Mouse (Mus musculus) limb, embryonic 10.5 days (tissue): ENCODE data around the gene Cd164. TPM values are rescaled to one million over a fixed set of nuclear protein-coding genes. Genes with fewer than 3 reads are reported as not detected.

ENCODE experiments used
- DNase-seq: peaks from one replicate; pipeline ENCODE4 v3.0.0-alpha.2; 2017; ENCODE audit warnings: low spot score
- H3K27ac ChIP-seq: fragments of 300-500 bp; sonication (generic); 2 replicates; pipeline ENCODE4 v1.5.1; 2016; ENCODE audit warnings: mild to moderate bottlenecking
- H3K27me3 ChIP-seq: fragments of 300-500 bp; sonication (generic); 2 replicates; pipeline ENCODE4 v1.6.1; 2016; ENCODE audit warnings: low read depth, mild to moderate bottlenecking; ENCODE audit not compliant: poor library complexity, severe bottlenecking
- H3K36me3 ChIP-seq: fragments of 300-500 bp; sonication (generic); 2 replicates; pipeline ENCODE4 v1.6.1; 2016; ENCODE audit warnings: mild to moderate bottlenecking, moderate library complexity
- H3K4me1 ChIP-seq: fragments of 300-500 bp; sonication (generic); 2 replicates; pipeline ENCODE4 v1.6.1; 2016
- H3K4me3 ChIP-seq: fragments of 300-500 bp; sonication (generic); 2 replicates; pipeline ENCODE4 v1.5.1; 2016; ENCODE audit warnings: mild to moderate bottlenecking, moderate library complexity
- H3K9me3 ChIP-seq: fragments of 300-500 bp; sonication (generic); replicated peaks from 2 replicates; pipeline ENCODE4 v1.6.1; 2016; ENCODE audit warnings: mild to moderate bottlenecking
- WGBS: fragments of 180-500 bp; shearing (Covaris S2); methylation state at CpG from one replicate; pipeline ENCODE4 v1.1.7; 2016; 5-methylcytosine and 5-hydroxymethylcytosine counted together
- polyA plus RNA-seq: library from polyadenylated mRNA; unstranded; fragments of >200 nt; fragmentation: Nextera tagmentation; extraction: Ambion mirVana; gene quantifications from 2 replicates; pipeline ENCODE4 v1.2.1, GENCODE M21; 2016

Cd164 gene
- polyA plus RNA-seq, 1 experiment from 2014 or later, result 146 TPM

- H3K27ac ChIP-seq, result no peak overlapping the region
- H3K36me3 ChIP-seq, result no peaks in the 10 kb centered on the region
- H3K27me3 ChIP-seq, result no peaks in the 10 kb centered on the region
- H3K4me1 ChIP-seq, result no peaks in the 10 kb centered on the region
- no peak overlapping the region for H3K4me3 ChIP-seq
- DNase-seq, result no peak
- no peaks in the 10 kb centered on the region for H3K9me3 ChIP-seq
Measured at GRCm38 (mm10) chr10:41514921-41515320, 4.3 kb upstream of the Cd164 start.

- DNase-seq, result no peak
- peak overlapping the region; percentile 100 for H3K27ac ChIP-seq
- WGBS, result under 1% methylated on average over 23 of the region's 23 CpGs
- H3K27me3 ChIP-seq, result no peaks in the 10 kb centered on the region
- peak overlapping the region; percentile 97 for H3K4me3 ChIP-seq
- H3K9me3 ChIP-seq, result no peaks in the 10 kb centered on the region
- peaks cover 28% of the 10 kb centered on the region for H3K4me1 ChIP-seq
- H3K36me3 ChIP-seq, result peaks cover 11% of the 10 kb centered on the region
Measured at GRCm38 (mm10) chr10:41518508-41518980, 670 bp upstream of the Cd164 start.

GRCm38 (mm10) chr10:41519640-41520409 is 611 bp downstream of the Cd164 start:
- Histone ChIP-seq H3K4me3 (peak overlapping the region; percentile 97), H3K27ac (peak overlapping the region; percentile 100), H3K4me1 (peaks cover 29% of the 10 kb centered on the region), H3K36me3 (peaks cover 24% of the 10 kb centered on the region), H3K27me3 (no peaks in the 10 kb centered on the region), H3K9me3 (no peaks in the 10 kb centered on the region)
- under 1% methylated on average over 65 of the region's 65 CpGs for WGBS
- DNase-seq, result no peak

- 7% methylated on average over 5 of the region's 5 CpGs for WGBS
- no peaks in the 10 kb centered on the region for H3K27me3 ChIP-seq
- H3K27ac ChIP-seq, result peak overlapping the region; percentile 100
- peak overlapping the region; percentile 97 for H3K4me3 ChIP-seq
- peaks cover 29% of the 10 kb centered on the region for H3K4me1 ChIP-seq
- no peak for DNase-seq
- peaks cover 29% of the 10 kb centered on the region for H3K36me3 ChIP-seq
- no peaks in the 10 kb centered on the region for H3K9me3 ChIP-seq
Measured at GRCm38 (mm10) chr10:41520410-41520673, 1.1 kb downstream of the Cd164 start.

GRCm38 (mm10) chr10:41523386-41523785 is 4.2 kb downstream of the Cd164 start:
- H3K9me3 ChIP-seq, result no peaks in the 10 kb centered on the region
- no peak for DNase-seq
- H3K4me1 ChIP-seq, result peaks cover 29% of the 10 kb centered on the region
- no peaks in the 10 kb centered on the region for H3K27me3 ChIP-seq
- H3K4me3 ChIP-seq, result no peak overlapping the region
- no peak overlapping the region for H3K27ac ChIP-seq
- WGBS, result 87% methylated on average over 3 of the region's 3 CpGs
- peaks cover 58% of the 10 kb centered on the region for H3K36me3 ChIP-seq

- no peak overlapping the region for H3K27ac ChIP-seq
- H3K36me3 ChIP-seq, result peaks cover 81% of the 10 kb centered on the region
- H3K4me3 ChIP-seq, result no peak overlapping the region
- H3K27me3 ChIP-seq, result no peaks in the 10 kb centered on the region
- peaks cover 28% of the 10 kb centered on the region for H3K4me1 ChIP-seq
- DNase-seq, result no peak
- H3K9me3 ChIP-seq, result no peaks in the 10 kb centered on the region
- WGBS, result 91% methylated on average over 1 of the region's 1 CpGs
Measured at GRCm38 (mm10) chr10:41525696-41526095, 6.5 kb downstream of the Cd164 start.

- no peaks in the 10 kb centered on the region for H3K9me3 ChIP-seq
- no peak for DNase-seq
- H3K4me1 ChIP-seq, result no peaks in the 10 kb centered on the region
- whole genome bisulfite sequencing, result 95% methylated on average over 5 of the region's 5 CpGs
- H3K27ac ChIP-seq, result no peak overlapping the region
- H3K36me3 ChIP-seq, result peaks cover 97% of the 10 kb centered on the region
- H3K4me3 ChIP-seq, result no peak overlapping the region
- H3K27me3 ChIP-seq, result no peaks in the 10 kb centered on the region
Measured at GRCm38 (mm10) chr10:41529972-41530371, 10.8 kb downstream of the Cd164 start.

- WGBS, result 97% methylated on average over 2 of the region's 2 CpGs
Measured at GRCm38 (mm10) chr10:41535991-41536390, 16.8 kb downstream of the Cd164 start.

GRCm38 (mm10) chr10:41536714-41537113 is 17.5 kb downstream of the Cd164 start:
- Histone ChIP-seq H3K27me3 (no peaks in the 10 kb centered on the region), H3K9me3 (no peaks in the 10 kb centered on the region), H3K36me3 (peaks cover 78% of the 10 kb centered on the region), H3K4me1 (no peaks in the 10 kb centered on the region), H3K27ac (no peak overlapping the region), H3K4me3 (no peak overlapping the region)
- no peak for DNase-seq
- WGBS, result 87% methylated on average over 1 of the region's 1 CpGs

More at GRCm38 (mm10) chr10:41535991-41536390, 16.8 kb downstream of the Cd164 start:
- Histone ChIP-seq H3K27me3 (no peaks in the 10 kb centered on the region), H3K27ac (no peak overlapping the region), H3K9me3 (no peaks in the 10 kb centered on the region), H3K4me1 (no peaks in the 10 kb centered on the region), H3K36me3 (peaks cover 86% of the 10 kb centered on the region), H3K4me3 (no peak overlapping the region)
- DNase-seq, result no peak

GRCm38 (mm10) chr10:41537226-41537982 is 18.2 kb downstream of the Cd164 start:
- no peak for DNase-seq
- H3K4me1 ChIP-seq, result no peaks in the 10 kb centered on the region
- H3K27me3 ChIP-seq, result no peaks in the 10 kb centered on the region
- H3K4me3 ChIP-seq, result no peak overlapping the region
- 96% methylated on average over 4 of the region's 4 CpGs for WGBS
- H3K36me3 ChIP-seq, result peaks cover 72% of the 10 kb centered on the region
- no peak overlapping the region for H3K27ac ChIP-seq
- H3K9me3 ChIP-seq, result no peaks in the 10 kb centered on the region

GRCm38 (mm10) chr10:41537983-41538330 is 18.7 kb downstream of the Cd164 start:
- Histone ChIP-seq H3K36me3 (peaks cover 67% of the 10 kb centered on the region), H3K27ac (no peak overlapping the region), H3K4me1 (no peaks in the 10 kb centered on the region), H3K4me3 (no peak overlapping the region), H3K9me3 (no peaks in the 10 kb centered on the region), H3K27me3 (no peaks in the 10 kb centered on the region)
- no peak for DNase-seq
- WGBS, result 92% methylated on average over 3 of the region's 3 CpGs

- H3K9me3 ChIP-seq, result no peaks in the 10 kb centered on the region
- H3K4me1 ChIP-seq, result no peaks in the 10 kb centered on the region
- no peaks in the 10 kb centered on the region for H3K27me3 ChIP-seq
- no peak overlapping the region for H3K27ac ChIP-seq
- DNase-seq, result no peak
- H3K36me3 ChIP-seq, result peaks cover 56% of the 10 kb centered on the region
- no peak overlapping the region for H3K4me3 ChIP-seq
- 95% methylated on average over 4 of the region's 4 CpGs for WGBS
Measured at GRCm38 (mm10) chr10:41538986-41539385, 19.8 kb downstream of the Cd164 start.

- H3K9me3 ChIP-seq, result no peaks in the 10 kb centered on the region
- no peak for DNase-seq
- WGBS, result 95% methylated on average over 6 of the region's 6 CpGs
Measured at GRCm38 (mm10) chr10:41542057-41542456, 22.8 kb downstream of the Cd164 start.

More at GRCm38 (mm10) chr10:41542057-41542456, 22.8 kb downstream of the Cd164 start:
- H3K27ac ChIP-seq, result no peak overlapping the region
- no peak overlapping the region for H3K4me3 ChIP-seq
- H3K36me3 ChIP-seq, result peaks cover 26% of the 10 kb centered on the region
- peaks cover 13% of the 10 kb centered on the region for H3K4me1 ChIP-seq
- H3K27me3 ChIP-seq, result no peaks in the 10 kb centered on the region
